Mouse (Mus musculus): ENCODE data around the gene Mlip.
A peak's percentile ranks its signal among the peaks of the same experiment; 100 is the strongest.

Gene Mlip

GRCm38 (mm10) chr9:77353942-77354341, 1.2 kb upstream of the Mlip start:
- peak; percentile 9 for DNase-seq (ENCODE audit: low read depth, low spot score)

GRCm38 (mm10) chr9:77347704-77348103, 5.1 kb downstream of the Mlip start:
- no peak for DNase-seq (ENCODE audit: low read depth, low spot score)

DNA sequence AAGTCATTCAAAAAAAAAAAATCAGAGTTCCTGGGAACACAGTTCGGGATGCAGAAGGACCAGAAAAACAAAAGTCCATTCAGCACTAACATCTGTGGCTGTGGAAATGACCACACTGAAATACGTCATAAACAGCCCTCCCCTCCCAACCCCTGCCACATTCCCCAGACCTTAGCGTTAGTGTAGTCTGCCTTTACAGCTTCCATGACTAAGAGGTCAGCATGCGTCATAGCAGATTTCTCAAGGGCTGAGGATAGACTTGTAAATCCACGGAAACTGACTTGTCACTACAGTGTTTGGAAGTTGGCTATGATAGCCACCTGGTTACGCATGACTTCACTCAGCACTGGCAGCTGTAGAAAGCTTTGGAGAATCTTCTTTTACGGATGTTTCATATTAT, 8.5 kb downstream of the Mlip start:
- no peak for DNase-seq (ENCODE audit: low read depth, low spot score)

DNA sequence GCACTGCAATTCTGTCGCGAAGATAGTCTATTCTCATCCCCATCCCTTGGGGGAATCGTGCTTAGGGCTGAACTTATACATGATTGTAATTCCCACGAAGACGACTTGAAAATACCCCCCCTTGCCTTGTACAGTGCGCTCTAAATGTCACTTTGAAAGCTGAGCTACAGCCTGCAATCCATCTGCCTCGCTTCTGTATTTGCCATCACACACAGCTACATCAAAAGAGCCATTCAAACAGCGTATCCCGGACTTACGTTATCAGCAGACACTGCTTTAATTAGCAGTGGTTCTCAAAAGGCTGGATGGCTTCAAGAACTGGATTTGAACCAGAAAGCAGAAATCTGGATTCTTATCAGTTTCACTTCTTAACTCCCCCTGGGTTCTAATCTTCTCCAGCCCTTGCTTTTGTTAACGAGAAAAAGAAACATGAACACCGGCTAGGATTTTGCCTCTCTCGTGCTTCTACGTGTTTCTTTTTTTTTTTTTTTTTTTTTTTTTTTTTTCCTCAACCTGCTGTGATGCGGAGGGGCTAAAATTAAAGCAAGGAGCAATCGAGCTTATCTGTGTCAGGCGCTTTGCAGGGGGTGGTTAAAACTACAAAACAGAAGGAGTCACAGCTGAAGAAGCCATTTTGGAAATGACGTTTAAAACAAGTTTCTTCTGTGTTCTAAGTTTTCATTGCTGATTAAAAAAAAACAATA, 12.5 kb downstream of the Mlip start:
- DNase-seq (ENCODE audit: low read depth, low spot score): no peak

DNA sequence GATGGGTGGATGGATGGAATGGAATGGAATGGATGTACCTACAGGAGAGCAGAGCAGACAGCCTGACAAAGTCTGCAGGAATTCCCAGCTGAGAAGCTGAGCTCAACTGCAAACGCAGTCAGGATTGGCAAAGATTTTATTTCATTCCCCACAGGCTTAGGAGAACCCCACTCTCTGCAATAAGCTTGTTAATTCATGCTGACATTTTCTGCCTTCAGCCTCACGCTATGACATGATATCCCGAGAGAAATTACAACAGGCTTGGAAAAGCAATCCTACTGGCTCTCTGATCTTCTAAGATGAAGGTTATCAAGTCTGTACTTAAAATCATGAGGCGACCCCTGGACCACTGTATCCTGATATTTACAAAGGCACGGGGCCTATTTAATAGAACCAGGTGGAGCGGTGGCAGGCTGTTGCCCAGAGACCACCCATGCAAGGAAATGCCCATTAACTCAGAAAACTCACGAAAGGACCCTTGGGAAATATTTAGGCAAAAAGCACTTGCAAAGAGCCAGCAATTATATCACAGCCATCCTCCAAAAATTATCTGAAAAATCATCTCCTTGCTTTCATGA, 13.1 kb downstream of the Mlip start:
- no peak for DNase-seq (ENCODE audit: low read depth, low spot score)

GRCm38 (mm10) chr9:77335370-77335769, 17.4 kb downstream of the Mlip start:
- DNase-seq (ENCODE audit: low read depth, low spot score): no peak

DNA sequence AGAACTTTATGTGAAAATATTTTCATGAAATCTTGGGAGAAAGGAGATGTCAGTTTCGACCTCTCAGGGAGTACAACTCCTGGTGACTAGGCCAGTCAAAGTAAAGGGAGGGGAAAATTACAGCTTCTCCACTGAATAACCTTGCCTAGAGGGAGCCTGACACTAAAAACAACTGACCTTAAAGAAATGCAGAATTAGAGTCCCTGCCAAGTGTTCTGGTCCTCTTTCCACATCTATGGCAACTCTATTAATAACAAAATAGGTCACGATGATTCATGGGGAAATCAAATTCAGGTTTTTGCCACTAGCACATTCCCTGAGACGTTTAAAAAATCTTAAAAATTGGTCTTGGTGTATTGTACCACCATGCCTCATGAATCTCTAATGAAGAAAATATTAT, 34.4 kb downstream of the Mlip start:
- no peak for DNase-seq (ENCODE audit: low read depth, low spot score)

DNA sequence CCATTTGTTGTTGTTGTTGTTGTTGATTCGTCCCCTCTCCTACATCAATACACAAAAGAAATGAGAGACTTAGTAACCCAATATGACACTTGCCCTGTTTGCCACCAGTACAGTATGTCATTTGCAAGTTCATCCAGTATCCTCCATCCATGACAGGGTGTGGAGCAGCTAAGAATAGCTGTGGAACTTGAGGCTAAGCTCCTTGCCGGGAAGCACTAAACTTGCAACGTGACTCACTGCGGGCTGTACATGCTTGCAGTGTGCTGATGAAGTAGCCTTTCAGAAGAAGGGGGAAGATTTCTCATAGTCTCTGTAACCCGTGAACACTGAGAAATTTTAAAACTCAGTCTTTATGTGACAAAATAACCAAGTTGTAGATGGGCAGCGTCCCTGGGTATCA, 42.2 kb downstream of the Mlip start:
- DNase-seq (ENCODE audit: low read depth, low spot score): no peak

GRCm38 (mm10) chr9:77305417-77305816, 47.4 kb downstream of the Mlip start:
- DNase-seq (ENCODE audit: low read depth, low spot score): no peak

DNA sequence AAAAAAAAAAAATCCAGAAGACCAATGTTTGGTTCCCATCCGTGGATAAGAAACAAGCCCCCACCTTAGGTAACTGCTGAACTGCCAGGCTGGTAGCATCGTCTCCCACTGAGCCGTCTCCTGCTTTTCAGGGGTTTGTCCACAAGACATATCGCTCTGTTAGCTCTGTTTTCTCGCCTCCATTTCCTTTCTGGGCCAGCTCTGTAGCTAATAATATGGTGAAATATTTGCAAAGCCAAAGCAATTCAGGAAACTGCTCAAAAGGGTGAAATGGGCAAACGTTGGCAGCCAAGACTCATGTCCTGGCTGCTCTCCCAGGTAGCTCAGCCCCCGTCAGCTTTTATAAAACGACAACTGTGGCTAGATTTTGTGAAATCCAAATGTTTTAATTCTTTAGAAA, 50.4 kb downstream of the Mlip start:
- no peak for DNase-seq (ENCODE audit: low read depth, low spot score)

- no peak for DNase-seq (ENCODE audit: low read depth, low spot score)
These were observed 64.8 kb downstream of the Mlip start for GRCm38 (mm10) chr9:77287958-77288357.

DNA sequence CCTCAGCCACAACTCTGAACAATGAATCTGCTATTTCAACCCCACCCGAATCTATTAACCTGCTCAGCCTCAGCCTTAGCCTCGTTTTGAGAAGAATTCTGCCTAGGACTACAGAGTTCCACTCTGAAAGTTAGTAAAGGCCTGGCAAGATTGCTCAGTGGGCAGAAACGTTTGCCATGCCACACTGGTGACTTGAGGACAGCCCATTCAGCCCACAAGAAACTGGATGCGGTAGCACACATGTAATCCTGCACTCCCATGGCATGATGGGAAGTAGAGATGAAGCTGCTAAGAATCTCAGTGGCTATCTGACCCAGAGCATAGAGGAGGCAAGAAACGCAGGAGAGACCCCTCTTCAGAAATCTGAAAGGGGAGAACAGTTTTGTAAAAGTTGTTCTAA, 73.4 kb downstream of the Mlip start:
- no peak for DNase-seq (ENCODE audit: low read depth, low spot score)

DNA sequence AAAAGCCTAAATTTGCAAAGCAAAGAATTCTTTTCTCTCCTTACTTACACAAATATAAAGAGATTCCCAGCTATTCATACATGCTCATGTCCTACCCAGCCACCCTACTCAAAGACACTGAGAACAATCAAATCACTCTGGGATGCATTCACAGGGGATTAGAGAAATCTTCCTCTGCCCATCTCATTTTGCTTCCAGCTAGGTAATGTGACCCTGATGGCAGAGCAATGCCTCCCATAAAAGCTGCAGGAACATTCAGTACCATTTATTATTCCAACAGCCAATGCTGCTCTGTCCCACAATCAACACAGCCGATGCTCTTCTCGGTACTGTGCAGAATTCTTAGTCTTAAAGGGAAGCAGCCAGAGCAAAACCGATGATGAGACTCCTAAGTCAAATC, 74.7 kb downstream of the Mlip start:
- DNase-seq (ENCODE audit: low read depth, low spot score): no peak

DNA sequence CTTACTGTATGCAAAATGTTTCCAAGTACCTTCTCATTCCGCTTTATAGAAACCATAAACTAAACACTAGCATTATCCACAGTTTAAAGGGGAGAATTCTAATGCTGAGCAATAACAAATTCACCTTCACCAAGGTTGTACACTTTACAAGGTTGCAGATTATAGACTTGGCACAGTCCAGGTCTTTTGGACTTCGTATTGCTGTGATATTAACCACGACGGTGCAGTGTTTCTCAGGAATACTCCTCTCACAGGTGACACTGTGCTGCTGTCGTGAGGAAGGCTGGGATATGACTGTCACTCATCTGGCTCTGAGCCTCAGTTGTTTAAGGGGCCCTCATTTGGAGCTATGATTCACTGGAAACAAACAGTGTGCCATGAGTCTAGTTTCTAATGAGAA, 75.5 kb downstream of the Mlip start:
- DNase-seq (ENCODE audit: low read depth, low spot score): no peak

DNA sequence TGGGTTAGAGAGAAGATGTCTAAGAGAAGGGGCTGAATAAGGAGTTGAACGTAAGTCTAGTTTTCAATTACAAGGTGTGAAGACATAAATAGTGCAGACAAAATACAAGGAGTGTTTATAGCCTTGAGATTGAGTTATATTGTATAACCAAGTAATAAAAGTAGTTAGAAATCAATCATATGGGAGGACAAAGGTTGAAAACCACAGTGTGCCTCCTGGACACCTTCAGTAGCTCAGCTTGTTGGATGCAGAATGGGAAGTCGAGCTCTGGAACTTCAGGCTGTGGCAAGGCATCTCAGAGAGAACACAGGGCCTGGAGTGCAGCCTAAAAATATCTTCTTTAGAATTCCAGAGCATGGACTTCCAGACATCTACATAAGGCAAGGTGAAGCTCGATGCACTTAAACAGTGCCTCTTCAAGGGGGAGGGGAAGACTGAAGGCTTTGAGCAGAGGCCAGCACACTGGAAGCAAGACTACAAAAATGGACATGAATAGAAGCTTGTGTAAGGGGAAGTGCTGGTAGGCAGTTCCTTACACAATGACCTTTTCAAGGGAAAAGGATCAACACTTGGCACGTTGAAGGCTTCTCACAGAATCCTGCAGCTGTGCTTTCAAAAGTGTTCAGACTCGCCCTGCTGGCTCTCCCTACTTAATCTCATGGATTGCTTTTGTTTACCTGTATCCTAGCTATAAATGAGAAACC, 76.2 kb downstream of the Mlip start:
- DNase-seq (ENCODE audit: low read depth, low spot score): no peak

GRCm38 (mm10) chr9:77272727-77273126, 80.0 kb downstream of the Mlip start:
- no peak for DNase-seq (ENCODE audit: low read depth, low spot score)

GRCm38 (mm10) chr9:77265268-77266017, 87.3 kb downstream of the Mlip start:
- DNase-seq (ENCODE audit: low read depth, low spot score): no peak

DNA sequence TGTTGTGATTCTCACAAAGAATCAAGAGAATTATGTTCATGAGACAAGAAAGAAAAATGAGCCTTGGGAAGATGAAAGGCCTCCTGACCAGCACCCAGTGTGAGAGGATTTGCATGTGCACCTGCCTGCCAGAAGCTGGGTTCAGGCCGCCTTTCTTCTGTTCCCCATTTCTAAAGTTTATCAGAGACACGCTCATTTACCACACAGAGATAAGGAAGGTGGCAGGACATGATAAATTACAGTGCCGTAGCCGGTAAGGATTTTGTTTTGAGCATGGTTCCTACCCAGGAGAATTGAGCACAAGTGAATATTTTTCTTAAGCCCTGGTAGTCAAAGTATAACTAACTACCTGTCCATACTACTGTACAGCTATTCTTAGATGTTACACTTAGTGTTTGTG, 93.7 kb downstream of the Mlip start:
- no peak for DNase-seq (ENCODE audit: low read depth, low spot score)

DNA sequence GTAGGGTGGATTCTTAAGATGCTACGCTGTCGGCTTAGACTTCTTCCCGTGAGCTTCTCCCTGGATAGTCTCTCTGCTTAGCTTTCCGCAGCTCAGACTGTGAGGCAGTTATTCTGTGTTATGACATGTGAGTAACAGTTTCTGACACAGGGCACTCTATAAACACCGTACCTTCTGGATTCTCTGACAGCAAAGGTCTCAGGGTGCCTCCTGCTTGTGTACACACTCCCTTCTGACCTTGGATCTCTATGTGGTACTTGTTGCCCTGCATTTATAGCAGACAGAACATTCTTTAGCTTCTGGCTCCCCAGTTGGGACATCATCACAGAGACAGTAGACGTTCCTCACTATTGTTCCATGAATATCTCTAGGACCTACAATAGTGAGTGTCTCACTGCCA, 94.5 kb downstream of the Mlip start:
- no peak for DNase-seq (ENCODE audit: low read depth, low spot score)

DNA sequence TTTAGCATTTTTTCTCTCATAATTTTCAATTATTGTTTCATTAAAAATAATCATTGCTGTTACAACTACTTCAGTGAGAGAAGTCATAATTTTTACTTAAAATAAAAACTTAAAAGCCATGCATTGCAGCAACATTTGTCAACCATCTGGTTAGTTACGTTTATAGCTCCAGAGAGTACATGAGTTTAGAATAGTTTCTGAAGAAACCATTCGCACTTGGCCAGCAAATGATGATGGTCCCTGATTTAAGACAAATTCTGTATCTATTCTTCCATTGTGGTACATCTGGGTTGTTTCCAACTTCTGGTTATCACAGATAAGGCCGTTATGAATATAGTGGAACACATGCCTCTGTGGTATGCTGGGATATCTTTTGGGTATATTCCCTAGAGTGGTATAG, 98.3 kb downstream of the Mlip start:
- DNase-seq (ENCODE audit: low read depth, low spot score): no peak

DNA sequence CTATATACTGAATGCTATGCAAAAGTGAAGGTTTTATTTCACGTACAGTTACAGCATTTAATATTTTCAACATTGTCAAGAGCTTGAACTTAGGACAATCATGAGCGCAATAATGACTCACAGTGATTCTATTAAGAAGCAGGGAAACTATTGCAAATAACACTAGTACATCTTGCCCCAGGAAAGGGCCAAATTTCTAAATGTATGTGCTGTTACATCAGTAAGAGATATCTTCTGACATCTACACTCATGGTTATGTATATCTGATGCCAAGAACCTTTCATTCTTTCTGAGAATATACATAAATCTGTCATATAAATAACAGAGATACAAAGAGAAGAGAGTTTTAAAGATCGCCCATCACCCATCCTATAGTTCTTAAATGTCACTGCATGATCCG, 100.0 kb downstream of the Mlip start:
- DNase-seq (ENCODE audit: low read depth, low spot score): no peak

- DNase-seq (ENCODE audit: low read depth, low spot score): no peak
These were observed 100.6 kb downstream of the Mlip start for GRCm38 (mm10) chr9:77252134-77252533.
